Mouse (Mus musculus) skeletal muscle tissue, postnatal 0 days (tissue): ENCODE measurements around the gene Sar1b. TPM values are rescaled to one million over a fixed set of nuclear protein-coding genes. Genes with fewer than 3 reads are reported as not detected.

Experiments
- polyA plus RNA-seq: library from polyadenylated mRNA; unstranded; fragments of >200 nt; fragmentation: Nextera tagmentation; extraction: Ambion mirVana; gene quantifications from 2 replicates; pipeline ENCODE4 v1.2.1, GENCODE M21; 2015

Sar1b gene
- polyA plus RNA-seq = 164 and 193 TPM in 2 replicates

GRCm38 (mm10) chr11:51763213-51763907 is at the start of gene Sar1b, which contains the start of gene Sec24a:
Sar1b (plus strand) TSS chr11:51763687.
Sec24a (minus strand) TSS chr11:51763634.

Other genes starting within 250 kb of the Sar1b start
- gene Phykpl, start 178.9 kb upstream of the Sar1b start, polyA plus RNA-seq = 27.1 and 27.2 TPM in 2 replicates
- gene Hnrnpab, start 156.8 kb upstream of the Sar1b start, polyA plus RNA-seq = 114 and 145 TPM in 2 replicates
- gene Nhp2, start 144.0 kb upstream of the Sar1b start, polyA plus RNA-seq = 61.8 and 66.3 TPM in 2 replicates
- gene Rmnd5b, start 127.8 kb upstream of the Sar1b start, polyA plus RNA-seq = 29.7 and 31.3 TPM in 2 replicates
- 30.6 and 30.9 TPM in 2 replicates for gene N4bp3, start 112.8 kb upstream of the Sar1b start, polyA plus RNA-seq
- gene D930048N14Rik, start 112.7 kb upstream of the Sar1b start, polyA plus RNA-seq = 1.5 and 1.7 TPM in 2 replicates
- 91.6 and 93.3 TPM in 2 replicates for gene 0610009B22Rik, start 74.8 kb upstream of the Sar1b start, polyA plus RNA-seq
- gene Sec24a, start 53 bp upstream of the Sar1b start, polyA plus RNA-seq = 9.2 and 9.6 TPM in 2 replicates
- gene Jade2, start 94.0 kb downstream of the Sar1b start, polyA plus RNA-seq = 0.37 and 0.69 TPM in 2 replicates
- 40.6 and 41.2 TPM in 2 replicates for gene Cdkn2aipnl, start 204.0 kb downstream of the Sar1b start, polyA plus RNA-seq
- 364 and 443 TPM in 2 replicates for gene Ube2b, start 237.1 kb downstream of the Sar1b start, polyA plus RNA-seq
- gene Cdkl3, start 240.5 kb downstream of the Sar1b start, polyA plus RNA-seq = 10.5 and 10.7 TPM in 2 replicates